Mouse (Mus musculus): ENCODE data around the gene Ust. TPM values are rescaled to one million over a fixed set of nuclear protein-coding genes. Genes with fewer than 3 reads are reported as not detected.

The Ust gene
- total and polyA plus RNA-seq, 3 experiments = 3.4 to 7.6 (median 5.3) TPM

GRCm38 (mm10) chr10:8176351-8177053, 342.1 kb downstream of the Ust start:
- no peak for DNase-seq

- no peak for DNase-seq
Measured at GRCm38 (mm10) chr10:8176008-8176350, 342.6 kb downstream of the Ust start.

- DNase-seq = no peak
Measured at GRCm38 (mm10) chr10:8174697-8175096, 343.9 kb downstream of the Ust start.

GRCm38 (mm10) chr10:8174230-8174629, 344.4 kb downstream of the Ust start:
- no peak for DNase-seq

- DNase-seq = no peak
Measured at GRCm38 (mm10) chr10:8173032-8173431, 345.6 kb downstream of the Ust start.

GRCm38 (mm10) chr10:8171556-8171955, 347.1 kb downstream of the Ust start:
- DNase-seq = no peak

Data from adrenal gland, adult 2 months (tissue).